Mouse (Mus musculus) bone marrow, adult 2 months (tissue): ENCODE data around the gene Bcl7c.

Experiments used
- CTCF ChIP-seq: fragments of 200-500 bp; IDR thresholded peaks from 2 replicates; pipeline ENCODE4 v1.5.1; 2011; ENCODE audit warnings: low read length, control low read depth; ENCODE audit not compliant: control insufficient read depth, insufficient read depth
- POLR2A ChIP-seq: fragments of 200-500 bp; IDR thresholded peaks from 2 replicates; pipeline ENCODE4 v1.6.1; 2011; ENCODE audit warnings: low read depth, mild to moderate bottlenecking, control low read depth, low read length, borderline replicate concordance; ENCODE audit not compliant: control insufficient read depth

- no peak for TF ChIP-seq CTCF
- no peak for TF ChIP-seq POLR2A
Measured at GRCm38 (mm10) chr7:127747559-127748234, 39.0 kb upstream of the Bcl7c start.
